Mouse (Mus musculus): ENCODE measurements around the gene Calm5. TPM values are rescaled to one million over a fixed set of nuclear protein-coding genes. Genes with fewer than 3 reads are reported as not detected.
"Not testable (repeated sequence)": the region's sequence is repeated elsewhere in the genome, so short reads cannot be mapped to it uniquely, and the experiment has no call there.

Gene Calm5
- polyA plus RNA-seq, 2 experiments = not detected

- DNase-seq (ENCODE audit: low read depth in 3 of 3, low spot score in 3 of 3) (no peak), ATAC-seq (ENCODE audit: insufficient read depth) (no peak)
- no peak overlapping the region for H3K9ac ChIP-seq (replicated peaks)
- no peaks in the 10 kb centered on the region for H3K36me3 ChIP-seq (replicated peaks; ENCODE audit: control insufficient read depth, insufficient read depth, low read depth)
- WGBS (ENCODE audit: insufficient replicate concordance) = 71% methylated on average over 8 of the region's 8 CpGs
- no peak overlapping the region for H3K4me3 ChIP-seq (ENCODE audit: insufficient read depth in 1 of 2, low read depth in 2 of 2, low read length in 2 of 2)
- no peaks in the 10 kb centered on the region for H3K9me3 ChIP-seq (ENCODE audit: control insufficient read depth, low read length)
- H3K4me1 ChIP-seq (replicated peaks; ENCODE audit: control insufficient read depth in 2 of 2, insufficient read depth in 2 of 2, low read length in 1 of 2) = peaks cover 11 to 16% of the 10 kb centered on the region in 2 experiments; a peak in 3 of 4 replicates
- no peak overlapping the region for H3K27ac ChIP-seq
- no peak for TF ChIP-seq EP300 (IDR thresholded peaks at IDR 0.05; ENCODE audit: low read depth)
- no peak for TF ChIP-seq CTCF (IDR thresholded peaks at IDR 0.05; ENCODE audit: low read depth)
- H3K4me2 ChIP-seq (ENCODE audit: low read depth) = no peak overlapping the region
- no peaks in the 10 kb centered on the region for H3K27me3 ChIP-seq (ENCODE audit: control insufficient read depth, insufficient read depth, low read length)
Measured at GRCm38 (mm10) chr13:3895397-3895980, 41.5 kb downstream of the Calm5 start.

- Histone ChIP-seq H3K36me3 (replicated peaks; ENCODE audit: control insufficient read depth, insufficient read depth, low read depth) (no peaks in the 10 kb centered on the region), H3K9ac (replicated peaks) (no peak overlapping the region), H3K4me2 (ENCODE audit: low read depth) (no peak overlapping the region), H3K4me3 (ENCODE audit: insufficient read depth in 1 of 2, low read depth in 2 of 2, low read length in 2 of 2) (no peak overlapping the region), H3K27ac (no peak overlapping the region), H3K9me3 (ENCODE audit: control insufficient read depth, low read length) (no peaks in the 10 kb centered on the region), H3K27me3 (ENCODE audit: control insufficient read depth, insufficient read depth, low read length) (no peaks in the 10 kb centered on the region), H3K4me1 (replicated peaks; ENCODE audit: control insufficient read depth in 2 of 2, insufficient read depth in 2 of 2, low read length in 1 of 2) (peaks cover 11 to 16% of the 10 kb centered on the region in 2 experiments; a peak in 3 of 4 replicates)
- no peak for DNase-seq (ENCODE audit: low read depth in 3 of 3, low spot score in 3 of 3)
- 74% methylated on average over 6 of the region's 6 CpGs for WGBS (ENCODE audit: insufficient replicate concordance)
- no peak for ATAC-seq (ENCODE audit: insufficient read depth)
- TF ChIP-seq EP300 (IDR thresholded peaks at IDR 0.05; ENCODE audit: low read depth) (no peak), CTCF (IDR thresholded peaks at IDR 0.05; ENCODE audit: low read depth) (no peak)
Measured at GRCm38 (mm10) chr13:3896032-3896431, 42.1 kb downstream of the Calm5 start.

GRCm38 (mm10) chr13:3896913-3897312, 42.9 kb downstream of the Calm5 start:
- H3K9ac ChIP-seq (replicated peaks) = no peak overlapping the region
- H3K27ac ChIP-seq = no peak overlapping the region
- 31% methylated on average over 5 of the region's 5 CpGs for WGBS (ENCODE audit: insufficient replicate concordance)
- ATAC-seq (ENCODE audit: insufficient read depth) (no peak), DNase-seq (ENCODE audit: low read depth in 3 of 3, low spot score in 3 of 3) (peak; percentile 59 to 70 (median 64))
- peaks cover 9 to 11% of the 10 kb centered on the region in 2 experiments; a peak in 3 of 4 replicates for H3K4me1 ChIP-seq (replicated peaks; ENCODE audit: control insufficient read depth in 2 of 2, insufficient read depth in 2 of 2, low read length in 1 of 2)
- H3K4me3 ChIP-seq (ENCODE audit: insufficient read depth in 1 of 2, low read depth in 2 of 2, low read length in 2 of 2) = no peak overlapping the region
- TF ChIP-seq EP300 (IDR thresholded peaks at IDR 0.05; ENCODE audit: low read depth) = no peak
- peak; percentile 94 for TF ChIP-seq CTCF (IDR thresholded peaks at IDR 0.05; ENCODE audit: low read depth)
- no peak overlapping the region for H3K4me2 ChIP-seq (ENCODE audit: low read depth)
- H3K36me3 ChIP-seq (replicated peaks; ENCODE audit: control insufficient read depth, insufficient read depth, low read depth) = no peaks in the 10 kb centered on the region
- no peaks in the 10 kb centered on the region for H3K27me3 ChIP-seq (ENCODE audit: control insufficient read depth, insufficient read depth, low read length)
- H3K9me3 ChIP-seq (ENCODE audit: control insufficient read depth, low read length) = no peaks in the 10 kb centered on the region

GRCm38 (mm10) chr13:3898202-3898601, 44.2 kb downstream of the Calm5 start:
- DNase-seq (ENCODE audit: low read depth in 3 of 3, low spot score in 3 of 3); H3K9me3 ChIP-seq (ENCODE audit: control insufficient read depth, low read length); H3K9ac ChIP-seq (replicated peaks); H3K4me3 ChIP-seq (ENCODE audit: insufficient read depth in 1 of 2, low read depth in 2 of 2, low read length in 2 of 2); H3K36me3 ChIP-seq (replicated peaks; ENCODE audit: control insufficient read depth, insufficient read depth, low read depth); H3K27me3 ChIP-seq (ENCODE audit: control insufficient read depth, insufficient read depth, low read length); H3K4me2 ChIP-seq (ENCODE audit: low read depth); H3K27ac ChIP-seq; ATAC-seq (ENCODE audit: insufficient read depth): not testable (repeated sequence)
- peaks cover 9 to 11% of the 10 kb centered on the region in 2 experiments; a peak in 3 of 4 replicates for H3K4me1 ChIP-seq (replicated peaks; ENCODE audit: control insufficient read depth in 2 of 2, insufficient read depth in 2 of 2, low read length in 1 of 2)
- WGBS (ENCODE audit: insufficient replicate concordance) = 84% methylated on average over 5 of the region's 5 CpGs

- no peaks in the 10 kb centered on the region; the same call in 1 of the 2 replicates for H3K36me3 ChIP-seq (replicated peaks; ENCODE audit: control insufficient read depth, insufficient read depth, low read depth)
- DNase-seq (ENCODE audit: low read depth in 3 of 3, low spot score in 3 of 3) = no peak
Measured at GRCm38 (mm10) chr13:3899301-3899700, 45.3 kb downstream of the Calm5 start.

More at GRCm38 (mm10) chr13:3899301-3899700, 45.3 kb downstream of the Calm5 start:
- Histone ChIP-seq H3K9me3 (ENCODE audit: control insufficient read depth, low read length) (no peaks in the 10 kb centered on the region), H3K27me3 (ENCODE audit: control insufficient read depth, insufficient read depth, low read length) (no peaks in the 10 kb centered on the region), H3K4me1 (replicated peaks; ENCODE audit: control insufficient read depth in 2 of 2, insufficient read depth in 2 of 2, low read length in 1 of 2) (peaks cover 5 to 6% of the 10 kb centered on the region in 2 experiments; a peak in 3 of 4 replicates), H3K27ac (no peak overlapping the region), H3K4me2 (ENCODE audit: low read depth) (no peak overlapping the region), H3K4me3 (ENCODE audit: insufficient read depth in 1 of 2, low read depth in 2 of 2, low read length in 2 of 2) (no peak overlapping the region), H3K9ac (replicated peaks) (no peak overlapping the region)
- WGBS (ENCODE audit: insufficient replicate concordance) = 85% methylated on average over 9 of the region's 9 CpGs
- ATAC-seq (ENCODE audit: insufficient read depth) = no peak
- TF ChIP-seq CTCF (IDR thresholded peaks at IDR 0.05; ENCODE audit: low read depth) (no peak), EP300 (IDR thresholded peaks at IDR 0.05; ENCODE audit: low read depth) (no peak)

Other genes with a start within 250 kb of the Calm5 start
- 2.5 and 4.2 TPM in 2 replicates for gene Fam208b, start 243.1 kb upstream of the Calm5 start, polyA plus RNA-seq (2012; rRNA removed)
- 3.5 and 5.2 TPM in 2 replicates for gene Fam208b, start 243.1 kb upstream of the Calm5 start, polyA plus RNA-seq (2014; fragmentation: Nextera tagmentation; extraction: Ambion mirVana)
- gene Asb13, start 220.1 kb upstream of the Calm5 start, polyA plus RNA-seq (2012; rRNA removed) = 2.3 TPM in 2 replicates
- 1.6 and 1.7 TPM in 2 replicates for gene Asb13, start 220.1 kb upstream of the Calm5 start, polyA plus RNA-seq (2014; fragmentation: Nextera tagmentation; extraction: Ambion mirVana)
- gene Calml3, start 49.9 kb upstream of the Calm5 start, polyA plus RNA-seq (2012; rRNA removed) = 0.03 TPM in 1 of 2 replicates, not detected in the other
- gene Calml3, start 49.9 kb upstream of the Calm5 start, polyA plus RNA-seq (2014; fragmentation: Nextera tagmentation; extraction: Ambion mirVana) = not detected in 2 replicates
- gene Calm4, start 16.4 kb upstream of the Calm5 start, polyA plus RNA-seq (2012; rRNA removed) = not detected in 2 replicates
- gene Calm4, start 16.4 kb upstream of the Calm5 start, polyA plus RNA-seq (2014; fragmentation: Nextera tagmentation; extraction: Ambion mirVana) = not detected in 2 replicates
- gene Net1, start 64.0 kb downstream of the Calm5 start, polyA plus RNA-seq (2012; rRNA removed) = 19.1 and 23.5 TPM in 2 replicates
- gene Net1, start 64.0 kb downstream of the Calm5 start, polyA plus RNA-seq (2014; fragmentation: Nextera tagmentation; extraction: Ambion mirVana) = 39.4 and 42.9 TPM in 2 replicates
- not detected in 2 replicates for gene Tubal3, start 64.1 kb downstream of the Calm5 start, polyA plus RNA-seq (2012; rRNA removed)
- not detected in 2 replicates for gene Tubal3, start 64.1 kb downstream of the Calm5 start, polyA plus RNA-seq (2014; fragmentation: Nextera tagmentation; extraction: Ambion mirVana)
- 0.03 TPM in 1 of 2 replicates, not detected in the other for gene Ucn3, start 91.2 kb downstream of the Calm5 start, polyA plus RNA-seq (2012; rRNA removed)
- not detected in 2 replicates for gene Ucn3, start 91.2 kb downstream of the Calm5 start, polyA plus RNA-seq (2014; fragmentation: Nextera tagmentation; extraction: Ambion mirVana)
- gene Akr1c14, start 194.8 kb downstream of the Calm5 start, polyA plus RNA-seq (2012; rRNA removed) = 0.32 and 0.56 TPM in 2 replicates
- 1.4 and 1.8 TPM in 2 replicates for gene Akr1c14, start 194.8 kb downstream of the Calm5 start, polyA plus RNA-seq (2014; fragmentation: Nextera tagmentation; extraction: Ambion mirVana)